Mouse (Mus musculus) myocyte (in vitro differentiated cells): ENCODE measurements around the gene Krtap3-2.

Source experiments
- CEBPB ChIP-seq: IDR thresholded peaks from 2 replicates; pipeline ENCODE4 v1.6.1; 2011; ENCODE audit warnings: mild to moderate bottlenecking, moderate library complexity; ENCODE audit not compliant: poor library complexity, insufficient read depth, severe bottlenecking
- MYOG ChIP-seq, 3 experiments: IDR thresholded peaks; one replicate each; pipeline ENCODE4 v1.6.1; 2011; ENCODE audit warnings: control low read depth in 2 of 3, low read depth in 2 of 3, mild to moderate bottlenecking in 2 of 3; ENCODE audit not compliant: insufficient read length in 2 of 3, control insufficient read depth in 1 of 3, insufficient read depth in 1 of 3
- POLR2A ChIP-seq: IDR thresholded peaks from one replicate; pipeline ENCODE4 v1.6.1; 2011; ENCODE audit warnings: low read depth, mild to moderate bottlenecking, control low read depth, moderate library complexity; ENCODE audit not compliant: insufficient read length
- SRF ChIP-seq: IDR thresholded peaks from one replicate; pipeline ENCODE4 v1.6.1; 2011; ENCODE audit warnings: low read depth; ENCODE audit not compliant: control insufficient read depth, insufficient read length
- TCF12 ChIP-seq: IDR thresholded peaks from one replicate; pipeline ENCODE4 v1.6.1; 2011; ENCODE audit warnings: mild to moderate bottlenecking, control low read depth; ENCODE audit not compliant: poor library complexity, insufficient read depth, severe bottlenecking

GRCm38 (mm10) chr11:99550765-99551164 is 5.9 kb downstream of the Krtap3-2 start, which contains the start of gene Krtap3-3:
- no peak for TF ChIP-seq MYOG (IDR thresholded peaks at IDR 0.05; ENCODE audit: control insufficient read depth in 1 of 3, insufficient read depth in 1 of 3, insufficient read length in 2 of 3, low read depth in 2 of 3)
- no peak for TF ChIP-seq SRF
- TF ChIP-seq CEBPB = no peak
- no peak for TF ChIP-seq POLR2A
- no peak for TF ChIP-seq TCF12
